Mouse (Mus musculus): Measurements from ENCODE around the gene Thsd7a.

Gene Thsd7a

GRCm38 (mm10) chr6:12385591-12385990 lies 363.6 kb downstream of the Thsd7a start:
- DNase-seq (ENCODE audit: low spot score): no peak

GRCm38 (mm10) chr6:12381136-12381778 lies 368.0 kb downstream of the Thsd7a start:
- peak; percentile 26 for DNase-seq (ENCODE audit: low spot score)

GRCm38 (mm10) chr6:12380717-12381116 lies 368.5 kb downstream of the Thsd7a start:
- no peak for DNase-seq (ENCODE audit: low spot score)

- DNase-seq (ENCODE audit: low spot score): no peak
Measured at GRCm38 (mm10) chr6:12358737-12359136, 390.5 kb downstream of the Thsd7a start.

- no peak for DNase-seq (ENCODE audit: low spot score)
Measured at GRCm38 (mm10) chr6:12353573-12353972, 395.6 kb downstream of the Thsd7a start.

- DNase-seq (ENCODE audit: low spot score): no peak
Measured at GRCm38 (mm10) chr6:12352165-12352719, 397.0 kb downstream of the Thsd7a start.

GRCm38 (mm10) chr6:12350753-12351152 lies 398.5 kb downstream of the Thsd7a start:
- peak; percentile 7 for DNase-seq (ENCODE audit: low spot score)

- DNase-seq (ENCODE audit: low spot score): no peak
Measured at GRCm38 (mm10) chr6:12349105-12349759, 400.0 kb downstream of the Thsd7a start.

- DNase-seq (ENCODE audit: low spot score): no peak
Measured at GRCm38 (mm10) chr6:12348667-12349066, 400.5 kb downstream of the Thsd7a start.

- DNase-seq (ENCODE audit: low spot score): no peak
Measured at GRCm38 (mm10) chr6:12336590-12337584, 412.3 kb downstream of the Thsd7a start.

GRCm38 (mm10) chr6:12315070-12315909 lies 433.9 kb downstream of the Thsd7a start:
- DNase-seq (ENCODE audit: low spot score): no peak

- DNase-seq (ENCODE audit: low spot score): no peak
Measured at GRCm38 (mm10) chr6:12307502-12307901, 441.7 kb downstream of the Thsd7a start.

- DNase-seq (ENCODE audit: low spot score): no peak
Measured at GRCm38 (mm10) chr6:12262641-12263400, 486.4 kb downstream of the Thsd7a start.
